ENCODE assay signal across 26 mouse cellular contexts in genomic region chr3:32063312-32063711, GRCm38 (mm10).
A peak's percentile ranks its signal among the peaks of the same experiment; 100 is the strongest.
DNase-seq lines count a peak whose midpoint lies in the region; ATAC-seq and TF ChIP-seq lines count a peak whose summit lies in the region.
"Had no signal": no experiment of that assay in that cellular context is flagged by ENCODE, and none has a peak within 500 bp of the region (broad histone marks: within the 10 kb centered on the region; RNA-seq: fewer than 3 reads in every experiment).

No protein-coding gene starts in this region.

- no peak overlapping the region for H3K9ac ChIP-seq in CH12.LX (ENCODE audit: insufficient read depth, low read depth)
- H3K9ac ChIP-seq in MEL (ENCODE audit: control insufficient read depth, low read depth, low read length, poor library complexity, severe bottlenecking): no peak overlapping the region
- H3K9ac ChIP-seq: embryonic facial prominence, embryonic 13.5 days; embryonic facial prominence, embryonic 15.5 days; forebrain, embryonic 12.5 days had no signal

- H3K4me2 ChIP-seq in CH12.LX (ENCODE audit: insufficient read depth, low read depth, poor library complexity, severe bottlenecking): no peak overlapping the region
- H3K4me2 ChIP-seq: embryonic facial prominence, embryonic 13.5 days; embryonic facial prominence, embryonic 15.5 days; forebrain, embryonic 12.5 days had no signal

- H3K27me3 ChIP-seq in CH12.LX (replicated peaks): no peaks in the 10 kb centered on the region
- H3K27me3 ChIP-seq in MEL (ENCODE audit: control insufficient read depth in 1 of 2, insufficient read depth in 2 of 2, low read length in 2 of 2): no peaks in the 10 kb centered on the region
- H3K27me3 ChIP-seq: embryonic facial prominence, embryonic 13.5 days; embryonic facial prominence, embryonic 15.5 days had no signal

- no peak for TF ChIP-seq EP300 in CH12.LX (IDR thresholded peaks at IDR 0.05; ENCODE audit: low read length)
- TF ChIP-seq EP300 in MEL (IDR thresholded peaks at IDR 0.05; ENCODE audit: low read depth in 1 of 2, low read length in 2 of 2): no peak

- H3K4me1 ChIP-seq in CH12.LX (ENCODE audit: control insufficient read depth in 1 of 2, insufficient read depth in 2 of 2) (peaks cover 4 to 36% of the 10 kb centered on the region in 2 experiments), MEL (ENCODE audit: control insufficient read depth in 1 of 2, insufficient read depth in 2 of 2, low read length in 2 of 2) (no peaks in the 10 kb centered on the region)

- ATAC-seq in hematopoietic stem cell, adult 5-6 weeks (replicated peaks in 1 of 2; ENCODE audit: insufficient read depth in 1 of 2, low FRiP score in 2 of 2, low TSS enrichment in 1 of 2, low read depth in 1 of 2, poor library complexity in 2 of 2, severe bottlenecking in 2 of 2): peak; percentile 71 to 79
- ATAC-seq: CD4-positive, CD25-positive, alpha-beta regulatory T cell, adult 4 months; forebrain, embryonic 14.5 days; forebrain, embryonic 16.5 days had no signal

- H3K9me3 ChIP-seq in CH12.LX (replicated peaks; ENCODE audit: low read length) (no peaks in the 10 kb centered on the region), MEL (replicated peaks; ENCODE audit: insufficient read depth, low read length) (no peaks in the 10 kb centered on the region)
- H3K9me3 ChIP-seq: embryonic facial prominence, embryonic 13.5 days; embryonic facial prominence, embryonic 15.5 days; forebrain, embryonic 10.5 days; forebrain, embryonic 12.5 days; G1E had no signal

- dilution Hi-C loops in CH12.LX (cut with MboI; ENCODE audit: extremely low pct_ligation_motif_present, extremely low pct_unique_long_range_greater_than_20kb, low sequenced_read_pairs): no loop called here

- no peak for DNase-seq in CH12.LX (ENCODE audit: extremely low read depth)
- DNase-seq in MEL (ENCODE audit: low read depth, low spot score): no peak
- DNase-seq in left cerebral cortex, adult 11 months (ENCODE audit: low spot score): no peak
- DNase-seq in kidney, adult 11 months: no peak
- no peak for DNase-seq in frontal cortex, postnatal 10 days (ENCODE audit: low spot score in 2 of 2)
- no peak for DNase-seq in frontal cortex, postnatal 25 days (ENCODE audit: low spot score in 2 of 2)
- DNase-seq: adrenal gland, adult 2 months; adrenal gland, postnatal 10 days; adrenal gland, postnatal 25 days; B cell, adult 2 months; cerebellum, adult 11 months; cerebellum, adult 18-20 months; cerebellum, adult 8-10 months; cerebellum, adult 9-11 months; cerebellum, postnatal 14 days; embryo, embryonic 11 days had no signal

- no peak for TF ChIP-seq POLR2A in CH12.LX (IDR thresholded peaks at IDR 0.05; ENCODE audit: low read depth, low read length)
- no peak for TF ChIP-seq POLR2A in MEL (IDR thresholded peaks at IDR 0.05; ENCODE audit: control insufficient read depth in 1 of 2, insufficient read depth in 1 of 2, low read depth in 1 of 2, low read length in 2 of 2, poor library complexity in 1 of 2)

- no peak overlapping the region for H3K27ac ChIP-seq in CH12.LX (ENCODE audit: insufficient read depth, low read depth)
- no peak overlapping the region for H3K27ac ChIP-seq in MEL (ENCODE audit: control insufficient read depth, low read depth, low read length)
- H3K27ac ChIP-seq: embryonic facial prominence, embryonic 13.5 days; embryonic facial prominence, embryonic 15.5 days; forebrain, embryonic 10.5 days; forebrain, embryonic 12.5 days had no signal

- H3K36me3 ChIP-seq in CH12.LX (replicated peaks in 1 of 2; ENCODE audit: control insufficient read depth in 1 of 2, insufficient read depth in 1 of 2, low read length in 1 of 2) (no peaks in the 10 kb centered on the region), MEL (ENCODE audit: control insufficient read depth in 1 of 2, insufficient read depth in 2 of 2, low read length in 2 of 2) (no peaks in the 10 kb centered on the region)
- H3K36me3 ChIP-seq: embryonic facial prominence, embryonic 13.5 days; embryonic facial prominence, embryonic 15.5 days; forebrain, embryonic 10.5 days; forebrain, embryonic 12.5 days; G1E had no signal

- TF ChIP-seq CTCF in CH12.LX (conservative IDR thresholded peaks at IDR 0.05 in 1 of 2, IDR thresholded peaks at IDR 0.05 in 1 of 2; ENCODE audit: low read depth in 2 of 2, low read length in 2 of 2) (no peak), MEL (IDR thresholded peaks at IDR 0.05 in 2 of 3, conservative IDR thresholded peaks at IDR 0.05 in 1 of 3; ENCODE audit: control insufficient read depth in 1 of 3, insufficient read depth in 1 of 3, low read depth in 2 of 3, low read length in 3 of 3, poor library complexity in 1 of 3, severe bottlenecking in 1 of 3) (no peak)

- in situ Hi-C loops in CH12.LX (cut with MboI; ENCODE audit: low pct_ligation_motif_present, low pct_unique_long_range_greater_than_20kb, low sequenced_read_pairs): no loop called here

- H3K79me2 ChIP-seq in CH12.LX (replicated peaks; ENCODE audit: control insufficient read depth, extremely low read depth, insufficient read depth, poor library complexity, severe bottlenecking): no peaks in the 10 kb centered on the region
- no peaks in the 10 kb centered on the region for H3K79me2 ChIP-seq in MEL (ENCODE audit: control insufficient read depth, insufficient read depth, low read length, poor library complexity)

- H3K4me3 ChIP-seq in CH12.LX (replicated peaks in 1 of 3; ENCODE audit: low read depth in 2 of 3, low read length in 2 of 3, poor library complexity in 1 of 3): no peak overlapping the region
- no peak overlapping the region for H3K4me3 ChIP-seq in MEL (ENCODE audit: control insufficient read depth in 1 of 2, insufficient read depth in 1 of 2, low read depth in 2 of 2, low read length in 2 of 2)
- H3K4me3 ChIP-seq: embryonic facial prominence, embryonic 13.5 days; embryonic facial prominence, embryonic 15.5 days; erythroblast, embryonic 14.5 days; forebrain, embryonic 10.5 days; forebrain, embryonic 12.5 days had no signal

- TF ChIP-seq RAD21 in CH12.LX (IDR thresholded peaks at IDR 0.05; ENCODE audit: low read depth, low read length): no peak
- no peak for TF ChIP-seq RAD21 in MEL (IDR thresholded peaks at IDR 0.05; ENCODE audit: low read depth, low read length)

TF ChIP-seq in CH12.LX, 34 proteins besides CTCF, POLR2A, EP300 and RAD21:
- TF ChIP-seq CHD1 (IDR thresholded peaks at IDR 0.05; ENCODE audit: low read depth, low read length): no peak
- TF ChIP-seq MAFK (IDR thresholded peaks at IDR 0.05; ENCODE audit: insufficient replicate concordance, low read length): peak; percentile 99

TF ChIP-seq in MEL, 35 proteins besides CTCF, POLR2A, EP300 and RAD21:
- TF ChIP-seq POLR2AphosphoS5 (IDR thresholded peaks at IDR 0.05; ENCODE audit: borderline replicate concordance, low read depth, low read length) (no peak), JUND (IDR thresholded peaks at IDR 0.05; ENCODE audit: low read depth, low read length) (no peak), MAFK (IDR thresholded peaks at IDR 0.05; ENCODE audit: borderline replicate concordance, low read depth, low read length) (peak; percentile 67; the same call in 1 of the 2 replicates)

Comparison
In these comparisons a context has a peak if more than half of its experiments do, and no peak if none do; other contexts are left out.
1. Of the 35 proteins assayed by ChIP-seq in both MEL and CH12.LX: peak only in MEL: none; only in CH12.LX: none; in both: MAFK; in neither: 34.